Mouse (Mus musculus): Measurements from ENCODE around the gene Ralgps1. TPM values are rescaled to one million over a fixed set of nuclear protein-coding genes. Genes with fewer than 3 reads are reported as not detected.
"Not testable (repeated sequence)": the region's sequence is repeated elsewhere in the genome, so short reads cannot be mapped to it uniquely, and the experiment has no call there.

The Ralgps1 gene
- polyA plus RNA-seq, 1 experiment from 2014 or later, result 2.2 TPM

DNA sequence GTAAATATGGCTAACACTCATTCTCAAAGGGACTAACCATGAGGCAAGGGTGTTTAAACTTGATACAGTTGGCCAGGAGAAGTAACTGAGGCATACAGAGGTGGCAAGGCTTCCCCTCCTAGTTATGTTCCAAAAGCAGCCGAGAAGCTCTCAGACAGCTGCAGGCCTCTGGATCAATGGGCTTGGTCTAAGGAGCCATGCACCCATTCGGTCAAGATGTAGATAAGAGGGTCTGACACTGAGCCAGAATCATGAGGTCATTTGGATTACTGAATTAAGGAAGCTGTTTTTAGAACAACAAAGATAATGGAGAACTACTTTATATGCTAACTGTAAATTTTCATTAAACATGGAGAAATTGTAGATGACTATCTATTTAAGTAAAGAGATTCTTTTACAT is 244.0 kb downstream of the Ralgps1 start:
- no peak for TF ChIP-seq EP300 (optimal IDR thresholded peaks at IDR 0.05)
- no peak for TF ChIP-seq CTCF (IDR thresholded peaks at IDR 0.05; ENCODE audit: low read depth)
- 59% methylated on average over 2 of the region's 2 CpGs for WGBS
- ATAC-seq (ENCODE audit: low FRiP score, low TSS enrichment) (no peak), DNase-seq (ENCODE audit: low spot score) (no peak)
- Histone ChIP-seq H3K4me2 (replicated peaks; ENCODE audit: low read depth) (no peak overlapping the region), H3K4me3 (ENCODE audit: low read depth, low read length) (no peak overlapping the region), H3K9me3 (ENCODE audit: control insufficient read depth, low read length) (no peaks in the 10 kb centered on the region), H3K4me1 (replicated peaks; ENCODE audit: control insufficient read depth, insufficient read depth) (0 out of 2 replicates have a peak, but pooled peaks cover 3% of the 10 kb centered on the region), H3K27me3 (ENCODE audit: control insufficient read depth, insufficient read depth, low read length) (no peaks in the 10 kb centered on the region), H3K36me3 (ENCODE audit: control insufficient read depth, insufficient read depth, low read length) (no peaks in the 10 kb centered on the region), H3K9ac (ENCODE audit: low read length) (no peak overlapping the region), H3K27ac (replicated peaks) (no peak overlapping the region)

DNA sequence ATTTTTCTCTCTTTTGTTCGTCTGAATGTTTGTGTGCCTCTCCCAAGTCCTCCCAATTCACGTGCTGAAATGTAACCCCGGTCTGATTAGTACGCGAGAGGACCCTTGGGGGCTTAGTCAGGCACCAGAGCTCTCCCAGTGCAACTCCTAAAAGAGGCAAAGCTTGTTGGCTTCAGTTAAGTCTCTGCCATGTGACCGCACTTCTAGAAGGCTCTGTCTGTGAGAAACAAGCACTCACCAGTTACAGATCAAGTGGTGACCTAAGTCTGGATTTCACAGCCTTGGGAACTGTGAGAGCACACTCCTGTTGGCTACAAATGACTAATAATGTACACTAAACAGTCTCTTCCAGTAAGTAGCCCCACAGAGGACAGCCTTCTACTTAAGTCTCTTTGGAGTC is 248.4 kb downstream of the Ralgps1 start:
- no peak for TF ChIP-seq CTCF (IDR thresholded peaks at IDR 0.05; ENCODE audit: low read depth)
- TF ChIP-seq EP300 (optimal IDR thresholded peaks at IDR 0.05), result no peak
- ATAC-seq (ENCODE audit: low FRiP score, low TSS enrichment) (no peak), DNase-seq (ENCODE audit: low spot score) (no peak)
- no peak overlapping the region for H3K4me2 ChIP-seq (replicated peaks; ENCODE audit: low read depth)
- no peaks in the 10 kb centered on the region for H3K4me1 ChIP-seq (replicated peaks; ENCODE audit: control insufficient read depth, insufficient read depth)
- no peak overlapping the region for H3K4me3 ChIP-seq (ENCODE audit: low read depth, low read length)
- H3K27me3 ChIP-seq (ENCODE audit: control insufficient read depth, insufficient read depth, low read length), result no peaks in the 10 kb centered on the region
- WGBS, result 64% methylated on average over 6 of the region's 6 CpGs
- H3K9ac ChIP-seq (ENCODE audit: low read length), result no peak overlapping the region
- no peak overlapping the region for H3K27ac ChIP-seq (replicated peaks)
- H3K36me3 ChIP-seq (ENCODE audit: control insufficient read depth, insufficient read depth, low read length), result no peaks in the 10 kb centered on the region
- no peaks in the 10 kb centered on the region for H3K9me3 ChIP-seq (ENCODE audit: control insufficient read depth, low read length)

DNA sequence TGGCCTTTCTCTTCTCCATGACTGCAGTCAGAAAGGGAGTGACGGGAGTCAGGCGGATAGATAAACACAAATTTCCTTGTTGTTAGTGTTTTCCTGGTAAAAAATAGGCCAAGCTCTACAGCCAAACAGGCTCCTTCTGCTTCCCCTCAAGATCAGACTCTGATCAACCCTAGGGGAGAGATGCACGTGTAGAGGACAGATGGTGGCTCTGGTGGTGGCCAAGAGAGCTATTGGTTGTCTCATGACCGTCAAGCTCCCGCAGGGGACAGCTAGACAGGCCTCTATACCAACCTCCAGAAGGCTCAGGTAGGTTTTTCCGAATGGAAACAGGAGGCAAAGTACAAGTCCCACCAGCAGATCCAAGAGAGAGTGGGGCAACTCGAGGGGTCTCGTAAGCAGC is 270.8 kb downstream of the Ralgps1 start:
- TF ChIP-seq EP300 (optimal IDR thresholded peaks at IDR 0.05) (no peak), CTCF (IDR thresholded peaks at IDR 0.05; ENCODE audit: low read depth) (no peak)
- no peak overlapping the region for H3K27ac ChIP-seq (replicated peaks)
- H3K9me3 ChIP-seq (ENCODE audit: control insufficient read depth, low read length), result no peaks in the 10 kb centered on the region
- H3K4me3 ChIP-seq (ENCODE audit: low read depth, low read length), result no peak overlapping the region
- H3K4me1 ChIP-seq (replicated peaks; ENCODE audit: control insufficient read depth, insufficient read depth), result no peaks in the 10 kb centered on the region
- no peaks in the 10 kb centered on the region for H3K36me3 ChIP-seq (ENCODE audit: control insufficient read depth, insufficient read depth, low read length)
- H3K4me2 ChIP-seq (replicated peaks; ENCODE audit: low read depth), result no peak overlapping the region
- 84% methylated on average over 8 of the region's 8 CpGs for WGBS
- DNase-seq (ENCODE audit: low spot score) (no peak), ATAC-seq (ENCODE audit: low FRiP score, low TSS enrichment) (no peak)
- H3K9ac ChIP-seq (ENCODE audit: low read length), result no peak overlapping the region
- no peaks in the 10 kb centered on the region for H3K27me3 ChIP-seq (ENCODE audit: control insufficient read depth, insufficient read depth, low read length)

DNA sequence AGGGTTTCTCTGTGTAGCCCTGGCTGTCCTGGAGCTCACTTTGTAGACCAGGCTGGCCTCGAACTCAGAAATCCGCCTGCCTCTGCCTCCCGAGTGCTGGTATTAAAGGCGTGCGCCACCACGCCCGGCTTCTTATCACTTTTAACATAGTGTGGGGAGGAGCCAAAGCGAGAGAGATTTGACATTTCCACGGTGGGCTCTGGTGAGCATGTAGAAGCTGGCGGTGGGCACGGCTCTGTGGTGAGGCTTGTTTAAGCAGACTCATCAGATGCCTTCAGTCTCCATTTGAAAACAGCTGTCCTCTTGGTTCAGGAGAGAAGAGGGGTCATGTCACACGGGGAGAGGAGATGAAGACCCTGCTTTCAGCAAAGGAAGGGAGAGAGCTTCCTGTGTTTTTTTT is 274.0 kb downstream of the Ralgps1 start:
- H3K27ac ChIP-seq (replicated peaks); H3K36me3 ChIP-seq (ENCODE audit: control insufficient read depth, insufficient read depth, low read length); H3K4me2 ChIP-seq (replicated peaks; ENCODE audit: low read depth); H3K9ac ChIP-seq (ENCODE audit: low read length); H3K9me3 ChIP-seq (ENCODE audit: control insufficient read depth, low read length); H3K4me3 ChIP-seq (ENCODE audit: low read depth, low read length); ATAC-seq (ENCODE audit: low FRiP score, low TSS enrichment); DNase-seq (ENCODE audit: low spot score); H3K27me3 ChIP-seq (ENCODE audit: control insufficient read depth, insufficient read depth, low read length); H3K4me1 ChIP-seq (replicated peaks; ENCODE audit: control insufficient read depth, insufficient read depth): not testable (repeated sequence)
- 85% methylated on average over 12 of the region's 12 CpGs for whole genome bisulfite sequencing

DNA sequence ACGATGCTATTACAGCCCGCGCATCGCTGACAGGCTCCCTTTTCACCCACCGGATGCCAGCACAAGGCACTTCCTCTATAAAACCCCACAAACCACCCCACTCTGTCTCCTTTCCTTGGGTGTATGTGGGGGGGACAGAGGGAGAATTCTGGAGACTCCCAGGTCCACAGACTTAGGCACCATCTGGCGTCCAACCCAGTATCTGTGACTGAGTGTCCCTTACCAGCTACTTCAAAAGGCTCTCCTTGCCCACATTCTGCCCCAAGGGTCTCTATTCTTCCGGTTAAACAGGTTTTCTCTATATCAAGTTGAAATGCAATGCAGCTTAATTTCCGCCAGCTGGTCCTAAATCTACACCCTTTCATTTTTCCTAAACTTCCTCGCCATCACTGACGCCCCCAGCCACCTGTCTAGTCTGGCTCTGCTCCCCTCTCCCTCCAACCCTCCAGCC is 276.0 kb downstream of the Ralgps1 start:
- no peak for ATAC-seq (ENCODE audit: low FRiP score, low TSS enrichment)

DNA sequence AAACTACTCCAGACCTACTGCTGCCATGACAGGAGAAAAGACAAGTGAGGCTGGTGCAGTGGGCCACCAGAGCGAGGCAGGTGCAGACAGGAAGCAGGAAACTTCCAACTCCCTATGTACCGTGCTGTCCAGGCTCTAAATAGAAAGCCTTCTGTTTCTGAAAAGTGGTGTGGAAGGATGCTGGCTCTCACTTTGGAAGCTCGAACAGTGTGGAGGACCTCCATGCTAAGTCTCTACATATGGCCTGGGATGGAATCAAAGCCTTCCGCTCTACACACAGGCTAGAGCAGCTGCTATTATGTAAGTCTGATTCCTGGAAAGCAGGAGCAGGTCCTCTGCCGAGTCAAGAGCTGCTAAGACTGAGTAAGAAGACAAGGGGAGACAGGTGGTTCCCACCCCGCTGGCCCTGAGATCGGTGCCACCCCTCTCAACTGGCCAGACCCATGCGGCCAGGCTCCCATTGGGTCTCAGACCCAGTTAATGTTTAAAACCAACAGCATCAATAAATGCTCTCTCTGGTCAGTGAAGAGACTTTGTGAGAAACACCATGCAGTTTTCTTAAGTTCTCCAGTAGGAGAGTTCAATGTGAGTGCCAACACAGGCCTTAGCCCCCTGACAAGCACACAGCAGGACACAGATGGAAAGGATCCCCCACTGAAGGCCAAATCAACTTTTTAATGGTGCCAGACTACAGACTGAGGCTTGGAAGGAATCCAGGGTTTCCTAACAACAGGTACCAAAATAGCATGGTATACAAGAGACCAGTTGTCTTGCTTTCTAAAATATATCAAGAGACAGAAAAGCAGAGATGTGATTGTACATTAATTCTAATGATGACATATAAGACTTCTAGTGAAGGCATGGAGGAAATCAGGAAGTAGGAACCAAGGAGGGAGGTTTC is 280.4 kb downstream of the Ralgps1 start:
- no peaks in the 10 kb centered on the region for H3K27me3 ChIP-seq (ENCODE audit: control insufficient read depth, insufficient read depth, low read length)
- ATAC-seq (ENCODE audit: low FRiP score, low TSS enrichment) (no peak), DNase-seq (ENCODE audit: low spot score) (no peak)
- H3K4me1 ChIP-seq (replicated peaks; ENCODE audit: control insufficient read depth, insufficient read depth), result no peaks in the 10 kb centered on the region
- WGBS, result 81% methylated on average over 8 of the region's 8 CpGs
- H3K27ac ChIP-seq (replicated peaks), result no peak overlapping the region
- H3K4me3 ChIP-seq (ENCODE audit: low read depth, low read length), result no peak overlapping the region
- no peak overlapping the region for H3K9ac ChIP-seq (ENCODE audit: low read length)
- no peaks in the 10 kb centered on the region for H3K36me3 ChIP-seq (ENCODE audit: control insufficient read depth, insufficient read depth, low read length)
- no peak for TF ChIP-seq EP300 (optimal IDR thresholded peaks at IDR 0.05)
- TF ChIP-seq CTCF (IDR thresholded peaks at IDR 0.05; ENCODE audit: low read depth), result no peak
- H3K9me3 ChIP-seq (ENCODE audit: control insufficient read depth, low read length), result no peaks in the 10 kb centered on the region
- no peak overlapping the region for H3K4me2 ChIP-seq (replicated peaks; ENCODE audit: low read depth)

More for the DNA sequence above, 276.0 kb downstream of the Ralgps1 start:
- Histone ChIP-seq H3K4me2 (replicated peaks; ENCODE audit: low read depth) (no peak overlapping the region), H3K9ac (ENCODE audit: low read length) (no peak overlapping the region), H3K4me3 (ENCODE audit: low read depth, low read length) (no peak overlapping the region), H3K27ac (replicated peaks) (no peak overlapping the region), H3K27me3 (ENCODE audit: control insufficient read depth, insufficient read depth, low read length) (no peaks in the 10 kb centered on the region), H3K4me1 (replicated peaks; ENCODE audit: control insufficient read depth, insufficient read depth) (no peaks in the 10 kb centered on the region), H3K9me3 (ENCODE audit: control insufficient read depth, low read length) (no peaks in the 10 kb centered on the region), H3K36me3 (ENCODE audit: control insufficient read depth, insufficient read depth, low read length) (no peaks in the 10 kb centered on the region)
- WGBS, result 64% methylated on average over 10 of the region's 10 CpGs
- DNase-seq (ENCODE audit: low spot score), result no peak
- TF ChIP-seq EP300 (optimal IDR thresholded peaks at IDR 0.05), result no peak
- TF ChIP-seq CTCF (IDR thresholded peaks at IDR 0.05; ENCODE audit: low read depth), result no peak

DNA sequence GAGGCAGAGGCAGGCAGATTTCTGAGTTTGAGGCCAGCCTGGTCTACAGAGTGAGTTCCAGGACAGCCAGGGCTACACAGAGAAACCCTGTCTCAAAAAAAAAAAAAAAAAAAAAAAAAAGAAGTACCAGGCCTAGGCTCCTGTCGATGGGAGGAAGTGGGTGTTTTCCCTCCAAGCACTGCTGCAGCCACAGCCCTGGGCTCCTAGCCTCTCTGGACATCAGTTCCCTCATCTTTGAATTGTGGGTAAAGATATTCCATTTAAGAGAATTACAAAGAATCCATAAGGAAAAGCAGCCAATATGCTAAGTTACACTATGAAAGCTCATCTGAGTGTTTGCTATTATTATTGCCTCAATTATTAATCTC is 281.3 kb downstream of the Ralgps1 start:
- H3K4me1 ChIP-seq (replicated peaks; ENCODE audit: control insufficient read depth, insufficient read depth); ATAC-seq (ENCODE audit: low FRiP score, low TSS enrichment); H3K4me2 ChIP-seq (replicated peaks; ENCODE audit: low read depth); H3K9ac ChIP-seq (ENCODE audit: low read length); H3K27ac ChIP-seq (replicated peaks); H3K36me3 ChIP-seq (ENCODE audit: control insufficient read depth, insufficient read depth, low read length); H3K27me3 ChIP-seq (ENCODE audit: control insufficient read depth, insufficient read depth, low read length); H3K4me3 ChIP-seq (ENCODE audit: low read depth, low read length); H3K9me3 ChIP-seq (ENCODE audit: control insufficient read depth, low read length); DNase-seq (ENCODE audit: low spot score): not testable (repeated sequence)
- 64% methylated on average over 1 of the region's 1 CpGs for WGBS
